Mouse (Mus musculus): ENCODE results near the gene Rxra. TPM values are rescaled to one million over a fixed set of nuclear protein-coding genes. Genes with fewer than 3 reads are reported as not detected.
A peak's percentile ranks its signal among the peaks of the same experiment; 100 is the strongest.

Gene Rxra
- polyA plus RNA-seq, 1 experiment from 2014 or later = 13.3 TPM

- H3K4me2 ChIP-seq (ENCODE audit: low read depth, low read length) = no peak overlapping the region
- DNase-seq = peak; percentile 51
- H3K4me3 ChIP-seq (ENCODE audit: low read depth, low read length) = no peak overlapping the region
- ATAC-seq = peak; percentile 18
- no peaks in the 10 kb centered on the region for H3K9me3 ChIP-seq (ENCODE audit: low read length)
- no peaks in the 10 kb centered on the region for H3K36me3 ChIP-seq (replicated peaks; ENCODE audit: insufficient read depth, low read length)
- 63% methylated on average over 5 of the region's 5 CpGs for WGBS (ENCODE audit: insufficient replicate concordance)
- H3K27me3 ChIP-seq (ENCODE audit: insufficient read depth, low read length) = no peaks in the 10 kb centered on the region
- H3K4me1 ChIP-seq (ENCODE audit: insufficient read depth) = peaks cover 88% of the 10 kb centered on the region
- H3K27ac ChIP-seq (ENCODE audit: low read depth) = peak overlapping the region; percentile 46
- no peak overlapping the region for H3K9ac ChIP-seq (replicated peaks)
- no peak for TF ChIP-seq EP300 (IDR thresholded peaks at IDR 0.05; ENCODE audit: low read depth)
- TF ChIP-seq CTCF (IDR thresholded peaks at IDR 0.05; ENCODE audit: low read depth) = no peak
Observed at GRCm38 (mm10) chr2:27714131-27714530, 37.9 kb downstream of the Rxra start.

- ATAC-seq (no peak), DNase-seq (no peak)
- Histone ChIP-seq H3K27me3 (ENCODE audit: insufficient read depth, low read length) (no peaks in the 10 kb centered on the region), H3K4me2 (ENCODE audit: low read depth, low read length) (no peak overlapping the region), H3K27ac (ENCODE audit: low read depth) (peak overlapping the region; percentile 46), H3K4me3 (ENCODE audit: low read depth, low read length) (no peak overlapping the region), H3K9ac (replicated peaks) (no peak overlapping the region), H3K36me3 (replicated peaks; ENCODE audit: insufficient read depth, low read length) (no peaks in the 10 kb centered on the region), H3K4me1 (ENCODE audit: insufficient read depth) (peaks cover 95% of the 10 kb centered on the region), H3K9me3 (ENCODE audit: low read length) (no peaks in the 10 kb centered on the region)
- TF ChIP-seq EP300 (IDR thresholded peaks at IDR 0.05; ENCODE audit: low read depth) (no peak), CTCF (IDR thresholded peaks at IDR 0.05; ENCODE audit: low read depth) (no peak)
- WGBS (ENCODE audit: insufficient replicate concordance) = 52% methylated on average over 4 of the region's 4 CpGs
Observed at GRCm38 (mm10) chr2:27715221-27715620, 39.0 kb downstream of the Rxra start.

- 55% methylated on average over 3 of the region's 3 CpGs for WGBS (ENCODE audit: insufficient replicate concordance)
- no peak; the same call in 1 of the 2 replicates for ATAC-seq
- no peaks in the 10 kb centered on the region for H3K36me3 ChIP-seq (replicated peaks; ENCODE audit: insufficient read depth, low read length)
- no peak for DNase-seq
- TF ChIP-seq CTCF (IDR thresholded peaks at IDR 0.05; ENCODE audit: low read depth) (no peak), EP300 (IDR thresholded peaks at IDR 0.05; ENCODE audit: low read depth) (no peak)
- peaks cover 87% of the 10 kb centered on the region for H3K4me1 ChIP-seq (ENCODE audit: insufficient read depth)
- H3K9me3 ChIP-seq (ENCODE audit: low read length) = no peaks in the 10 kb centered on the region
- H3K27me3 ChIP-seq (ENCODE audit: insufficient read depth, low read length) = no peaks in the 10 kb centered on the region
- H3K4me3 ChIP-seq (ENCODE audit: low read depth, low read length) = no peak overlapping the region
- no peak overlapping the region for H3K9ac ChIP-seq (replicated peaks)
- H3K4me2 ChIP-seq (ENCODE audit: low read depth, low read length) = no peak overlapping the region
- H3K27ac ChIP-seq (ENCODE audit: low read depth) = peak overlapping the region; percentile 46; the same call in 1 of the 2 replicates
Observed at GRCm38 (mm10) chr2:27716339-27716738, 40.1 kb downstream of the Rxra start.

GRCm38 (mm10) chr2:27718191-27718590, 42.0 kb downstream of the Rxra start:
- ATAC-seq = peak; percentile 66
- H3K27me3 ChIP-seq (ENCODE audit: insufficient read depth, low read length) = no peaks in the 10 kb centered on the region
- H3K27ac ChIP-seq (ENCODE audit: low read depth) = no peak overlapping the region
- H3K4me3 ChIP-seq (ENCODE audit: low read depth, low read length) = no peak overlapping the region
- H3K9ac ChIP-seq (replicated peaks) = 0 out of 2 replicates have a peak overlapping the region, but pooled peaks have one; percentile 4
- no peaks in the 10 kb centered on the region for H3K9me3 ChIP-seq (ENCODE audit: low read length)
- peak; percentile 79 for DNase-seq
- H3K4me2 ChIP-seq (ENCODE audit: low read depth, low read length) = no peak overlapping the region
- H3K4me1 ChIP-seq (ENCODE audit: insufficient read depth) = peaks cover 73% of the 10 kb centered on the region
- TF ChIP-seq CTCF (IDR thresholded peaks at IDR 0.05; ENCODE audit: low read depth) = no peak
- TF ChIP-seq EP300 (IDR thresholded peaks at IDR 0.05; ENCODE audit: low read depth) = no peak
- H3K36me3 ChIP-seq (replicated peaks; ENCODE audit: insufficient read depth, low read length) = no peaks in the 10 kb centered on the region

GRCm38 (mm10) chr2:27719601-27720000, 43.4 kb downstream of the Rxra start:
- no peak for DNase-seq
- Histone ChIP-seq H3K9ac (replicated peaks) (no peak overlapping the region), H3K36me3 (replicated peaks; ENCODE audit: insufficient read depth, low read length) (no peaks in the 10 kb centered on the region), H3K4me1 (ENCODE audit: insufficient read depth) (peaks cover 59% of the 10 kb centered on the region), H3K27ac (ENCODE audit: low read depth) (no peak overlapping the region), H3K4me2 (ENCODE audit: low read depth, low read length) (no peak overlapping the region), H3K4me3 (ENCODE audit: low read depth, low read length) (no peak overlapping the region), H3K27me3 (ENCODE audit: insufficient read depth, low read length) (no peaks in the 10 kb centered on the region), H3K9me3 (ENCODE audit: low read length) (no peaks in the 10 kb centered on the region)
- no peak for TF ChIP-seq EP300 (IDR thresholded peaks at IDR 0.05; ENCODE audit: low read depth)
- no peak for TF ChIP-seq CTCF (IDR thresholded peaks at IDR 0.05; ENCODE audit: low read depth)
- 63% methylated on average over 10 of the region's 10 CpGs for WGBS (ENCODE audit: insufficient replicate concordance)
- ATAC-seq = no peak

GRCm38 (mm10) chr2:27721611-27722010, 45.4 kb downstream of the Rxra start:
- Histone ChIP-seq H3K4me2 (ENCODE audit: low read depth, low read length) (no peak overlapping the region), H3K27ac (ENCODE audit: low read depth) (no peak overlapping the region), H3K9ac (replicated peaks) (no peak overlapping the region), H3K9me3 (ENCODE audit: low read length) (no peaks in the 10 kb centered on the region), H3K4me1 (ENCODE audit: insufficient read depth) (peaks cover 42% of the 10 kb centered on the region), H3K36me3 (replicated peaks; ENCODE audit: insufficient read depth, low read length) (no peaks in the 10 kb centered on the region), H3K4me3 (ENCODE audit: low read depth, low read length) (no peak overlapping the region), H3K27me3 (ENCODE audit: insufficient read depth, low read length) (no peaks in the 10 kb centered on the region)
- ATAC-seq (no peak), DNase-seq (no peak)
- WGBS (ENCODE audit: insufficient replicate concordance) = 75% methylated on average over 4 of the region's 4 CpGs
- TF ChIP-seq EP300 (IDR thresholded peaks at IDR 0.05; ENCODE audit: low read depth) (no peak), CTCF (IDR thresholded peaks at IDR 0.05; ENCODE audit: low read depth) (no peak)
